Mouse (Mus musculus) adrenal gland, postnatal 14 days (tissue): ENCODE data around the gene Atp1a3. TPM values are rescaled to one million over a fixed set of nuclear protein-coding genes. Genes with fewer than 3 reads are reported as not detected.

Experiments
- DNase-seq: peaks from one replicate; pipeline ENCODE4 v3.0.0; 2021; ENCODE audit warnings: mixed read lengths
- microRNA-seq, 2 experiments: library from miRNA; unstranded; fragments of <30 nt; microRNA quantifications; one replicate each; pipeline ENCODE4 v1.2.0; 2021
- total RNA-seq: library from RNA; stranded (reverse); gene quantifications from 2 replicates; pipeline ENCODE4 v1.2.3, GENCODE M21; 2021

The Atp1a3 gene
- total RNA-seq, 1 experiment from 2014 or later = 39.8 TPM

DNA sequence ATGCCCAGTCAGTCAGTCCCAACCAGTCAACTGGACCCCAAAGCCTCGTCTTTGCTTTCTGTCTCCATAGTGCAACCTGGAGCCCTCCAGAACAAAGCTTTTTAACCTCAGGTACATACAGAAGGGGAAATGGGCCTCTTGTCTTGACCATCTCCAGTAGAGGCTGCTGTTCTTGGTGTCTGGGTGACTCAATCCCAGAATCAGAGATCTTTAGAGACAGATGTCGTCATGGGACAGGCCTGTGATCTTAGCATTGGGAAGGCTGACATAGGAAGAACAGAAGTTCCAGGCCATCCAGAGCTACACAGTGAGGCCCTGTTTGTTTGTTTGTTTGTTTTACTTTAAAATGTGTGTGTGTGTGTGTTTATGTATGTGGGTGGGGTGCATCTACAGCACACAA lies 41.5 kb downstream of the Atp1a3 start:
- no peak for DNase-seq

DNA sequence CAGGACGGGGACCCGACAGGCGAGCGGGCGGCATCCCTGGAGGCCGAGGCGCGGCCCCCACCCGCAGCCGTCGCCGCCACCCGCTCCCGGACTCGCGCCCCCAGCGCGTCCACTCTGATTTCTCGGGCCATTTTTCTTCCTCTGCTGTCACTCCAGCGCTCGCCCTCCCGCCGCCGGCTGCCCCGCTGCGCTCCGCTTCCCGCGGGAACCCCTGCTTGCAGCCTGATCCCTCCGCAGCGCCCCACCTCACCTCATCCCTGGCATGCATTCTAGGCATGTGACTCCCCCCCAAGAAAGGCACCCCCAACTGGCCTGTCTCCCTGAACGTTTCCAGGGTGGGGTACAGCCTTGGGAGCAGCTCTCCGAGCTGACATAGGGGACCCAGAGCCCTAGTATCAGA lies 50.5 kb downstream of the Atp1a3 start:
- no peak for DNase-seq

DNA sequence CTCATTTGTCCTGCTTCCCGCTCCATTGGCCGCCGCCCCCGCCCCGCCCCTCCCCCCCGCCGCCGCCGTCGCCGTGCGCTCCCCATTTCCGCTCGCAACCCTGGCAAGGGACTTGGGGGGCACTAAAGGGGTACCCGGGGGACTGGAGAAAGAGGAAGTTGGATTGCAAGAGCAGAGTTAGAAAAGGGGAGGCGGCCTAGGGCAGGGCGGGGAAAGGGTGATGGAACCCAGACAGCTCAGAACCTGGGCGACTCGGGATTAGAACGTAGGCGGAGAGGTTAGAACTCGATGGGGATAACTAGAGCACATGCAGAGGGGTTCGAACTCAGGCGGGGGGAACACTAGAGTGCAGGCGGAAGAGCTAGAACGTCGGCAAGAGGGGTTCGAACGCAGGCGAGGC lies 51.3 kb downstream of the Atp1a3 start:
- DNase-seq = no peak

DNA sequence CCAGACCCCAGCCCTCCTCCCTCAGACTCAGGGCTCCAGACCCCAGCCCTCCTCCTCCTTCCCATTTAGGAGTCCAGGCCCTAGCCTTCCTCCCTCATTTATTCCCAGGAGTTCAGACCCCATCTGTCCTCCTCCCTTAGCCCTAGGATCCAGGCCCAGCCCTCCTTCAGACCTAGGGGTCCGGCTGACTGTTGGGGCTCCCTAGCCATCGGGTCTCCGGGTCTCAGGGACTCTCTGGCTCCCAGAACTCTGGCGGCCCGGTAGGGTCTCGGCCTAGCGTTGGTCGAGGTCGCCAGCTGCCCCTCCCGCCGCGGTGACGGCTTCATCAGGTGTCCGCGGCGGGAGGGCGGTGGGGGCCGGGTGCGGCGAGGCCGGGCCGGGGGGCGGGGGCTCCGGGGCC lies 51.8 kb downstream of the Atp1a3 start:
- DNase-seq = no peak

DNA sequence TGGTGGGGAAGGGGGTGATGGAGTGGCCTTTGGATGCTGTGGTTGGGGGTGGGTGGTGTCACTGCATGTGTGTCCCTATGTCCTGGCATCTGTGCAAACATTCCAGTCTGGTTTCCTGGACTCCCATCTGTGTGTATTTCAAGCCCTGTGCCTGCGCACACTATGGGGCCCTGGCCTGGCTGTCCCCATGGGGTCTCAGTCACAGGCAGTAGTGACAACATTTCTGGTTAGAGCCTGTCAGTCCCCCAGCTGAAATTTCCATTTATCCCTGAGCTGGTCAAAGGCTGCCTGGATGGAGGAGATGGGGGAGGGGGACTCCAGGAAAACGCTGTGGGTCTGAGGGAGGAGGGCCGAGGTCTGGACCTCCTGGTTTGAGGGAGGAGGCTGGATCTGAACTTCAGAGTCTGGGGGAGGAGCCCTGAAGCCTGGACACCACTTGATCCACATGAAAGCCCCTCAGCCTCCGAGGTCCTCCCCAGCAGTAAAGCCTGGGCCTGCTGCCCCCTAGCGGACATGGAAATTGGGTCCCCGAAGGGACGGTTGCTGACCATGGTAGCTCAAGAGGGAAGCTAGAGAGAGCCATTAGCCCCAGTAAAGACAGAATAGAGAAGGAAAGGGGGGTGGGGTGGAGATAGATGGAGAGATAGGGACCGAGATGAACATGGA lies 55.7 kb downstream of the Atp1a3 start:
- peak; percentile 89 for DNase-seq

DNA sequence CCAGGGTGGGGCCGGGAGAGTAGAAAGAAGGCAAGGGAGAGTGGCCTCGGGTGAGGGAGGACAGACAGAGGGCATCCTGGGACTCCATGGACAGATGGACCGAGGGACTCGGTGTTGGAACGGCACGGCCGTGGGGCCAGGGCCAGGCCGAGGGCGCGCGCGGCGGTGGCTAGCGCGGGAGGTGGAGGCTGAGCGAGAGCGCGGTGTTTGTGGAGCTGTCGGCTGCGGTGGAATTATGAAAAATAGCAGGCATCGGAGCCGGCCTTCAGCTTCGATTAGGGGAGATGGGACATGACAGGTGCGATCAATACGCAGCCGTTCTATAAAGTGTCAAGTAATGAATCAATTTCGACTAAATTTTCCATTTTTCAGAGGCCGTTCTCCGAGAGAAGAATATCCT lies 57.0 kb downstream of the Atp1a3 start:
- no peak for DNase-seq

DNA sequence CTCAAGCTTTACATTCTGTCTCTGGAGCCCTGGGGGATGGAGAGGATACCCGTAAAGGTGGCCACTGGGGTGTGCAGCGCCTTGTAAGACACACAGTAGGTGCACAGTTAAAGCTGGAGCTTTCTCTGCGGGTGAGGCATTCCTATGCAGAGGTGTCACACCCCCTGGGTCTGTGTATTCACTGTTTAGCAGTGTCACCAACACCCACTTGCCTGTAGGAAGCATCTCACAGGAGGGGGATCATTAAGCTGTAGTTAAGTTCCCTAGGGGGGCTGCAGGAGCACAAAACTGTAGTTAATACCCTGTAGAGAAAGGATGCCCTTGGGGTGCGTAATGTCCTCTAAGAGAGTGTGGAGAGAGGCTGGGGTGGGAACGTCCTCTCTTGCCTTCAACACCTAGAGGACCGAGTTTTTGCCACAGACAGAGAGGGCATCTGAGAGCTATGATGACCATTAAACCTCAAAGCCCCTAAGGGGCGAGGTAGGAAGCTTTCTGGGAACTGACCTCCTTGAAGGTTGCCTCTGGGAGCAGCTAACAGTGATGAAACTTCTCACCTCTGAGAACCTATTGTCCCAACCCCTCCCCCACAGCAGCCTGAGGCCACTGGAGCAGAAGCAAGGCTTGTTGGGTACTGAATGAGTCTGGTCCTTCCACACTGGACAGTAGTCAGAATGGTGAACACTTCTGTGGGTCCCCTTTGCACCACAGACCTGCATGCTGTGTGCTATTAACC lies 58.3 kb downstream of the Atp1a3 start:
- no peak for DNase-seq

DNA sequence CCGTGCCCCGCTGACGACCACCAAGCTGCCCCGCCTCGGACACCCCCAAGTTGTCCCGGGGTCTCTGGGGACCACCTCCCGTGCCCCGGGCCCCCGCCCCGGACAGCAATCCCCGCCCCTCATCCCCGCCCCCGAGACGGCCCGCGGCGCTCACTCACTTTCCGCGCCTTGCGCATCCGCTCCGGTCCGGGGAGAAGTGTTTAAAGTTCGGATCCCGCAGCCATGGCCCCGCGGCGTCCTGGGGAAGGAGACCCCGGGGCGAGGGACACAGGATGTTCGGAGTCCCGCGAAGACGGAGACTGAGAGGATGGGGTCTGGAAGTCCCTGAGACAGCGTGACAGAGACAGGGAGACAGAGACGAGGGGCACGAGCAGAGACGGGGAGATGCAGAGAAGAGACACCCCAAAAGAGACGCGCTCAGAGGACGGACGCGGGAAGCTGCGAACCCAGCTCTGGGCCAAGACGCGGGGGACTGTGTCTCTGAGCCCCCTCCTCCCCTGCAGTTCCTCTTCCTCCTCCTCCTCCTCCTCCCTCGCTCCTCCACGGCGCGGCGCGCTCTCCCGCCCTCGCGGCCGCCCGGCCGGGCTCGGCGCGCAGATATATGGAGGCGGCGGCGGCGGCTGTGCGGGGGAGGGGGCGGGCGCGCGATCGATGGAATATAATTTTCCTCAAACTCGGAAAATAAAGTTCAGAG lies 61.4 kb downstream of the Atp1a3 start, which contains the start of gene Gm4881:
Gene Gm4881, minus strand, starts transcription at position 238 of the 694 bp plus-strand sequence.
- no peak for DNase-seq

DNA sequence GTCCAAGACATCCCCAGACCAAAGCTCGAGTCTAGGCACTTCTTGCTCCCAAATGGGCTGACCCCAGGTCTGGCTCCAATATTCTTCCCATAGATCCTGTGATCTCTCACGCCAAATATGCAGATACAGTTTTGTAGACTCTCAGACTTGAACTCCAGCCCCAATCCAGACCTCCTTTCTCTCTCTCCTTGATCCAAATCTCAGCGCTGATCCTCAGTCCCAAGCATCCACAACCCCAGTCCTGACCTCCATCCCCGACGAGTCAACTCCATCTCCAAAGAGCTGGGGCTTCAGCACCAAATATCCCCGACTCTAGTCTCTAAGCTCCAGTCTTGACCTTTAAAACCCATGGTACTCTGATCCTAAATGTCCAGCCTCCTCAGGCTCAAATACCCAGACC lies 62.1 kb downstream of the Atp1a3 start:
- no peak for DNase-seq

DNA sequence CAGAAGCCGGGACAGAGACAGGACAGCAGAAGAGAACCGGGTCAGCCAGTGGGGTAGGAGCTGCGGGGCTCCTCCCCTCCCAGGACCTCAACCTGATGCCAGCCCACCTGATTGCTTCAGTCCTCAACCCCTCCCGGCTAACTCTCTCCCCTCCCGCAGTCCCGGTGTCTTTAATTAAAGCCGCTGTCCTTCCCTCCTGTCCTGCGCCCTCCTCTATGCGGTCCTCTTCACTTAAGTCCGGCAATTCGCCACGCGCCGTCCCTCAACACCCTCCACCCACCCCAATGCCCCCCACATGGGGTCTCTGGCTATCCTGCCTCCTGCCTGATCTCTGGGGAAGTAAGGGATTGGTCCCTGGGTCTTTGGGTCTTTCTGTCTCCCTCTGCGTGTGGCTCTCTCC lies 74.1 kb downstream of the Atp1a3 start:
- DNase-seq = no peak

DNA sequence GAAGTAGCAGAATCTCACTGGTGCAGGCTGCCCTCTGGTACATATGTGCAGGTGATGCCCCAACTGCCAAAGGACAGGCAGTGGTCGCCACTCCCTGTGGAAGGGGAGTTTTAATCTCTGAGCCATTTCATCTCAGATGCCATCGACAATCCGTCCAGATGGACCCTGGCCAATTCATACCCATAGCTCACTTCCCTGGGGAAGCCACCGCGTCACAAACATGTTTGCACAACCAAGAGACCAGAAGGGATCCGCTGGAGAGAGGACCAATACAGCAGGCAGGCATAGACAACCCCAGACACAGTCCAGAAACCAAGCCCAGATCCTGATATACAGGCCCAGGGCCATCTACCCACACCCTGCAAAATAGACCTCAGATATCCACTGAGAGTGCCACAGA lies 75.3 kb downstream of the Atp1a3 start:
- DNase-seq = no peak

Small RNA genes lying within 50 kb of the gene (microRNA-seq; reads per million reads assigned to microRNA genes)
- gene Mir7046 (1.9 to 3.8 reads per million in 2 experiments), gene Mir7047 (0.38 to 0.85 reads per million in 2 experiments)

Other genes with a start within 250 kb of the Atp1a3 start
- 0.49 and 0.63 TPM in 2 replicates for gene Cd177, start 245.6 kb downstream of the Atp1a3 start, total RNA-seq
- 0.93 TPM in 1 of 2 replicates, not detected in the other for gene Ceacam10, start 228.8 kb downstream of the Atp1a3 start, total RNA-seq
- gene Gm9844, start 143.7 kb downstream of the Atp1a3 start, total RNA-seq = 1.4 TPM in 1 of 2 replicates, not detected in the other
- gene Lypd4, start 136.0 kb downstream of the Atp1a3 start, total RNA-seq = not detected in 2 replicates
- not detected in 2 replicates for gene Dmrtc2, start 135.9 kb downstream of the Atp1a3 start, total RNA-seq
- 750 and 933 TPM in 2 replicates for gene Rps19, start 121.6 kb downstream of the Atp1a3 start, total RNA-seq
- 6.0 and 35.0 TPM in 2 replicates for gene Cd79a, start 108.6 kb downstream of the Atp1a3 start, total RNA-seq
- gene Arhgef1, start 103.0 kb downstream of the Atp1a3 start, total RNA-seq = 94.9 and 164 TPM in 2 replicates
- gene Gm4881, start 61.5 kb downstream of the Atp1a3 start, total RNA-seq = not detected in 2 replicates
- 212 and 238 TPM in 2 replicates for gene Rabac1, start 33.2 kb downstream of the Atp1a3 start, total RNA-seq
- gene Grik5, start 66.4 kb upstream of the Atp1a3 start, total RNA-seq = 18.6 and 21.3 TPM in 2 replicates
- gene Zfp574, start 66.6 kb upstream of the Atp1a3 start, total RNA-seq = 18.8 and 19.2 TPM in 2 replicates
- 0.96 and 5.1 TPM in 2 replicates for gene Pou2f2, start 173.8 kb upstream of the Atp1a3 start, total RNA-seq
- gene Dedd2, start 214.7 kb upstream of the Atp1a3 start, total RNA-seq = 17.4 and 17.9 TPM in 2 replicates
- 9.0 and 11.6 TPM in 2 replicates for gene Zfp526, start 215.5 kb upstream of the Atp1a3 start, total RNA-seq
- 96.8 and 104 TPM in 2 replicates for gene Gsk3a, start 231.9 kb upstream of the Atp1a3 start, total RNA-seq
- gene Erf, start 244.8 kb upstream of the Atp1a3 start, total RNA-seq = 29.7 and 34.4 TPM in 2 replicates